Mouse (Mus musculus) left cerebral cortex, adult 18-20 months (tissue): Measurements from ENCODE around the gene Dact2. TPM values are rescaled to one million over a fixed set of nuclear protein-coding genes. Genes with fewer than 3 reads are reported as not detected.
A peak's percentile ranks its signal among the peaks of the same experiment; 100 is the strongest.

Source experiments
- DNase-seq, 2 experiments: peaks; one replicate each; pipeline ENCODE4 v3.0.0; 2021 to 2022; ENCODE audit warnings: low spot score in 2 of 2, mixed read lengths in 1 of 2
- total RNA-seq, 2 experiments: library from RNA; stranded (reverse); gene quantifications; 2 replicates each; pipeline ENCODE4 v1.2.3; 2021

Gene Dact2
- total RNA-seq, 2 experiments from 2014 or later, result 68.0 to 88.0 TPM

DNA sequence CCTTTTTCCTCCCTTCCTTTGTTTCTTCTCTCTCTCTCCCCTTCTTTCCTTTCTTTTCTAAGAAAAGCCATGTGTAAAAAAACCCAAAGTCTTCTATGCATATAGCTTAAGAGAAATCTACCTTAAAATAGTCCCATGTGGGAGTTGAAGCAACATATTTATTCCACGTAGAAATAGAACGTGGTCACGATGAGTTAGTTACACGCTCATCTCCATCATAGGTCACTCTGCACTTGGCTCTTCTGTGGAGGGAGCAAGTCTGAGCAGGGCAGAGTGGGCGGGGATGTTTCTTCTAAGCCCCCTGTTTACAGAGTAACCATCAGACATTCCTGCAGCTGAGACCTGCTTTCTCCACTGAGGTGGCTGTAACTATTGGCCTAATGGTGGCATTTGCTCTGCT, 27.1 kb downstream of the Dact2 start:
- no peak for DNase-seq

DNA sequence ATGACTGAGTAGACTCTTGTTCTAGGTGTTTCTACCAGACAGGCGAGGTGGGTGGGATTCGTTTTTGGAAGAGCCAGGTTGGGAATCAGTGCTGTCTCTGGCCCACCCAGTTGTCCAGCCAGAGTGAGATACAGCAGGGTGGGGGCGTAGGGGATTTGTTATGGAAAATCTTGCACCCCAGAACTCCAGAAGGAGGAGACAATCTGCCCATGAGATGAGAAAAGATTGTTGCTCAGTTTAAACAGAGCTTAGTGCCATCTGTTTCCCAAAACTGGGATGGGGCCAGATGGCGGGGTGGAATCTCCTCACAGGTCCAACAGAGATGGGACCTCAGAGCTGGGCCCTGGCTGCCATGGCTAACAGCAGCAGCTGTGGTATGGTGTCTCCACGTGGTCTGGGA, 28.4 kb downstream of the Dact2 start:
- DNase-seq, result peak; percentile 81 to 85

DNA sequence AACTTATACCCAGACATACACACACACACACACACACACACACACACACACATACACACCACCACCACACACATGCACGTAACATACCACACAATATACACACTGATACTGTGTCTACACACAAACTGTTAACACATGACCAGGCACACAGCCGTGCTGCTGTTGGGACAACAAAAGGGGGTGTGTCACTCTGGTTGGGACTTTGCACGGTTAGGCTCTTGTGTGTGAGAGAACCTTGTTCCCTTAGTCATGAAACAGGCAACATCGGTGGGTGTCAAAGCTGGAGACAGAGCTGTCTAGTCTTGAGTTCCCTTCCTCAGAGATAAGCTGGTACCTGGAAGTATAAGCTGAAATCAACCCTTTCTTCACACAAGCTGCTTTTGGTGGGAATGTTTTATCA, 29.1 kb downstream of the Dact2 start:
- DNase-seq, result no peak

DNA sequence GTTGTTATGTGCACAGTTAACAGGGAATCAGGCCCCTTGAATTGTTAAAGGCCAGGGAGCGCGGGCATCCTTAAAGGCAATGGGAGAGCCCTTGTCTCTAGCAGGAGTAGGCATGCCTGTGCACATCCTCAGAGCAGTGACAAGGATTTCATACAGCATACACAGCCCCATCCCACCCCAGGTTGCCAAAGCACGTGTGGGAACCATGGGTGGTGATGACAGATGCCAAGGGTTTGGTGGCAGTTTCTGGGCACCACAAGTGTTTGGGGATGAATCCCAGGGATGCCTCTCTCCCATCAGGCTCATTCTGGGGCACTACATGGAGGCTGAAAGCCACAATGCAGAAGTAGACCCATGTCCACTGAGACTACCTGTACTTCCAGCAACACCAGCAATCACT, 29.7 kb downstream of the Dact2 start:
- no peak for DNase-seq

DNA sequence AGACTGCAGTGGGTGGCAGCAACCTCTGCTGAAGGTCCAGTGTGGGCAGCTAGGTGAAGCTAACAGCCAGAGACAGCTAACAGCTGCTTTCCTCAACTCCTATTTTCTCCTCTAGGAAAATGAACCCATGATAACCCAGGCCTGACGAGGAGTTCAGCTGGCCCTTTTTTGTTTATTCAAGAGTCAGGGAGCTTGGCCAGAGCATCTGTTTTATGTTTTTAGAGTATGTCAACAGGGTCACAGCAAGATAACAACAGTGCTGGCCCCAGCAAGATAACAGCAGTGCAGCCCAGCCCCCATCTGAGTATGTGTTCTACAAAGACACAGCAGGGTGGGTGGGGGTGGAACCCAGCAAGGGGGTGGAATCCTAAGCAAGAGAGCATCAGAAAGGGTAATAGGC, 30.6 kb downstream of the Dact2 start:
- DNase-seq, result no peak

DNA sequence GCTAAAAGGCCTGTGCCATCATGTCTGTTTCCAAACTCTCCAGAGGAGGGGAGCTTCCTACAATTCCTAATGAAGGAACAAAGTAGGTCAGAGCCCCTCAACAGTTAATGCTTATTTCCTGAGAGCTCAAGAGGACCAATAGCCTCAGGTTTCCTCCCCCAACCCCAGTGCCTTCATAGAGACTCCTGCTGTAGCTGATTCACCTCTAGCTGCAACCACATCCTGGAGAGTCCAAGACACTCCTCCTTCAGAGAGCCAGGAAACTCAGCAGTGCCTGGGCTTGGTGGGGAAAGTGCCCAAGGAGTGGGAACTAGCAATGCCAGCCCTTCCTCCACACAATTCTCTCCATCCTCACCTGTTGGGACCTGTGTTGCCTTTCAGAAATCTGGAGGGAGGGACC, 31.4 kb downstream of the Dact2 start:
- DNase-seq, result no peak

DNA sequence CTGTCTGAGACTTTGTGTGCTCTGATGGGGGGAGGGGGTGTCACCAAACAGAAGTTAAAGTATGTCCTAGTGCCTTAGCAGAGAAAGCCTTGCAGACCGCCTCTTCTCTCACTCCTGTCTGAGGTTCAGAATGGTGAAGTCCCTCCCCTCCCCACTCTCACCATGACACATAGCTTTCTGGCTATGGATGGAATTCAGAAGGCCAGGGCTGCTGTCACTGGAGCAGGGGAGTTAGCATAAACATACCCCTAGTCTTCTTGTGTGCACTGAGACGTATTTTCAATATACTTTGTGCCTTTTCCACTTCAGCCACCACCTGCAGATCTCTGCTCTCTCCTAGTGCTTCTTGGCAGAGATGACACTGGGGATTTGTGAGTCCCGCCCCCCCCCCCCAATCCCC, 31.9 kb downstream of the Dact2 start:
- no peak for DNase-seq

DNA sequence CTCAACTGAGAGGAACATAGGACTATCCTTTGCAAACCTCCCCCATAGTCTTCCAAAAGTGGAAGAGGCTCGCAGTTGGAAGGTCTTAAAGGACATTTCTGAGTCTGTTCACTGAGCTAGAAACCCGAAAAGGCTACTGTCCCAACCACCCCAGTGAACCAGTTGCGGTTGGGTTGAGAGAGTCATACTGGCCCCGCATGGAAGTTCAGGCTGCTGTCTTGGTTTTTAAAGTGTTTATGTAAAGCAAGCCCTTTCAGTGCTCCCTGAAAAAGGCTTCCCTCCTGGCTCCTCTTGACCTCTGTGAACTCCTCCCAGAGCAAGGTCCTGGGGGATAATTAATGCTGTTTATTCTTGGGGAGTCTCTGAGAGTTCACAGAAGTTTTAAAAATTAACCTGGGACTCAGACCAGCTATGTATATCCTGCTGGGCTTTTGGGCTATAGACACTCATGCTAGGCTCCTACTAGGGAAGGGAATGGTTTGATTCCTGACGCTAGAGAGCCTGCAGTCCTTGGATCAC, 33.1 kb downstream of the Dact2 start:
- no peak for DNase-seq

DNA sequence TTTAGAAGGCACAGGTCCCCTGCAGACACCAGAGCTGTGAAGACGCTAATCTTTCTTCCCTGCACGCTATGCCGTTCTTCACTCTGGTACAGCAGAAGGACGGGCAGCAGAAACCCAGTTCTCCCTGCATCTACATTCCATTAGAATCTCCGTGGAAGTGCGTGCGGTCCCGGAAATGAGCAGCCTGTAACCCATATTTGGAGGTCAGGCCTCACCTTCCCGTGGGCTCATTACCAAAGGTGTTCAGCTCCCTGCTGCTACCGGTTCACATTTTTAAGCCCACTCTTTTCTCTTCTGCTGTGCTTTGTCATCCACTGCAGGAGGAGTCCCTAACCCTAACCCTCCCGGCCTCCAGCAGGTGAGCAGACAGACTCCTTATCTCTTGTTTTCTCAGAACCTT, 34.7 kb downstream of the Dact2 start:
- DNase-seq, result no peak

DNA sequence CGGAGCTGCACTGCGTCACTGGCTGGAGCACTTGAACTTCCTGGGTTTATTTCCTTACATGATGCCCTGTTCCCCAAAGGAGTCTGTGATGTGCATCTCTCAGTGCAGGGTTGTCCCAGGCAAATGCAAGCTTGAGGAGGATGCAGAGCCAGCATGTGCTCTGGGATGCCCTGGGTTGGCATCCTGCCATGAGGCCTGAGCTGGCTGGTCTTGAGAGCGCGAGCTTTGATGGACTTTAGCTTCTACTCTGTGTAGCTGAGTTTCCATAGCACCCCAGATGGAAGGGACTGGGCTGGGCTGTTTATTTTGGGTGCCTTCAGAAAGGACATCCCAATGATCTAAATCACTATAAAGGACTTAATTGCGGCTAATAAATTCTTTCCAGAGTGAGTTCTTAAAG, 36.5 kb downstream of the Dact2 start:
- DNase-seq, result no peak

DNA sequence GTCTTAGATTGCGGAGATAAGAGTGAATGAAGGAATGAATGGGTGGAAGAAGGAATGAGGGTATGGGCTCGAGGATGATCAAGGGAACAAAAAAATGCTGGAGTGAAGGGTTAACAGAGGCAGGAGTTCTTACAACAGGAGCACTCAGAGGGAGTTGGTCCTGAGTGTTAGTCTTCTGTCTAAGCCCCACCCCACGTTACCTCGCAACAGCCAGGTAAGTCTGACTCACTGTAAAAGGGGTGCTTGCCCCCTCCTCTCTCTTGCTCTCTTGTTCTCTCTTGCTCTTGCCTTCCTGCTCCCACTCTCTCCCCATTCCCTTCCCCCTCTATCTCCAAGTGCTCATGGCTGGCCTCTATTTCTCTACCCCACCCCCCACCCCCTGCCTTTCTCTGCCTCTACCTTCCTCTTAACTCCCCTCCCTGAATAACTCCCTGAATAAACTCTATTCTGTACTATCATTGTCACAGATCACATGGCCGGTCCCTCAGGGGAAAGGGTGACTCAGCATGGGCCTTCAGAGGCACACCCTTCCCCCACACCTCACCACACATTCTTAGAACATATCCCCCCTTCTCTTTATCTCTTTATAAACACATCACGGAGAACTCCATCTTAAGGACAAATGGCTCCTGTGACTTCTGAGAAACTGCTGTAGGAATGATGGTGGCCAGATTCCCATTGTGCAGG, 37.2 kb downstream of the Dact2 start:
- no peak for DNase-seq

DNA sequence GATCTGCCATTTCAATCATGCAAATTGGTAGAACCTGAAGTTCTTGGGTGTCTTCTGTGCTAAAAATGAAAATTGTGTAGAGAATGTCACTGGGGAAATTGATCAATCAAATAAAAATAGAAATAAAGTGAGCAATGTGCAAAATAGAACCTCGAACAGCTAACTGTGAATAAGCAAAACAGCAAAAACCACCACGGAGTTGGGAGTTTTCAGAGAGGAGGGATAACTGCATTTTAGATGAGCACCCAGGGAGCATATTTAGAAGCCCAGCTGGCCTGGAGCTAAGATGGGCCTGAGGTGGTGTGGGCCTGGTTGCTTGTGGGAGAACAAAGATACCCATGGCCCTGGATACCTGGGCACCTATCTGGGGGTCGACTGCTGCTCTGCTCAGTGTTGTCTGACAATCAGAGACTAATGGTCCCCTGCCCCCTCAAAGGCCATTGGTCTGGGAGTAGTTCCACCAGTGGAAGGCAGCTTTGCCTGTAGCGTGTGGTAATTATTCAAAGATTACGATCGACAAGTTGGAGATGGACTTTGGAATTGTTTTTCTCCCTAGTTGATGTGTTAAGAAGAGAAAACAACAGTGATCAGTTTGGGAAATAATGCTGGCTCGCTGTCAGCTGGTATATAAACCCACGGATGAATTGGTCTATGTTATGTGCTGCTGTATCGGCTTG, 38.0 kb downstream of the Dact2 start:
- DNase-seq, result no peak

DNA sequence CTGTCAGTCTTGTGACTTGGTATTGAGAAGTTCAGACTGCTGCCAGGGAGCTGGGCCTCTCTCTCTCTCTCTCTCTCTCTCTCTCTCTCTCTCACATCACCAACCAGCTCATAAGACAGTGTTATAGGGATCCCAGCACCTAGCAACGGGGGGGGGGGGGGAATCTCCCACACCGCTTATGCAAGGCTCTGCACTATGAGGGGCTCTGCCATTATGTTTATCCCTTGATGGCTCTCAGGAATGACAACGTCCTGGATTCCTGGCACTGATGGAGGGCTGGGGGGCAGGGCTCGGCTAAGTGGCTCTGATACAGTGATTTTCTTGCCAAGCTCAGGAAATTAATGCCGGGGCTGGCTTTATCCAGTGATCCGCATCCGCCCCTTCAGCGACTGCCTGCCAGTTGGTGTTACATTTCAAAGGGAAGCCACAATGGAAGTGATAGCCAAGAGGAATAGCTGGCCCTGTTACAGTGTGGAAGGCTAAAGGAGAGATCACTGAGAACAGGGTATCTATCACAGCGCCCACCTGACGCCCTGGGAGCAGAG, 38.7 kb downstream of the Dact2 start:
- DNase-seq, result peak; percentile 39 to 68

DNA sequence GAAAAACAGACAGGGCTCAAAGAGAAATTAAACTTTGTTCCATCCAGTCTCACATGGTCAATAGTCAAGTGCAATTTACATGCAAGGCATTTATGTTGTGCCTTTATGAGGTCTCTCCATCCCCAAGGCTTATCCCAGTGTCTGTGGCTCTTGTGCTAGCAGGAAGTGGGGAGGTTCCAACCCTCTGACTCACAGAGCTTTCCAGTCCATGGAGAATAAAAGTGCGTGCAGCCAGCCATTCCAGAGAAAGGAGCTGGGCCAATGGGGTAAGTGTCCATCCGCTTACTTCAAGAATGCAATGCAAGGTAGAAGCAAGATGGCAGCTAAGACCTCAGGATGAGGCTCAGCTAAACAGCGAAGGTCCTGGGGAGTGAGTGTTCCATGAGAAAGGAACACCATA, 43.3 kb downstream of the Dact2 start:
- DNase-seq, result no peak

DNA sequence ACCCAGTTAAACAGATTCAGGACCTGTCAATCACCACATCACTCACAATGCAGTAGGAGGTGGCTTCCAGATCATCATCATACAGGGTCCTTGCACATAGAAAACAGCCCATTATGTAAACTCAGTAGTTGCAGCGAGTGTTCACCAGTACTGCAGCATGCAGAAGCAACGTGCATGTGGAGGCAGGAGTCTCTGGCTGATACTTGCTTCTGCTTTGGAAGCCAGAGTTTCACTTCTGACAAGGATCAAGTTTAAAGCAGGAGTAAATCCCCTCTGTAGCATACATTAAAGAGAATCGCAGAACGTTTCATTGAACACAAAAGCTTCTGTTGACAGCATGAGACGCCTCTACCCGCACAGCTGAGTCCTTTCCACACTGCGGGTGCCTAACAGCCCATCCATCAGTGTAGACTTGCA, 46.3 kb downstream of the Dact2 start:
- no peak for DNase-seq

Other genes starting within 250 kb of the Dact2 start
- not detected for gene Gm7356, start 200.6 kb downstream of the Dact2 start, total RNA-seq
- not detected for gene Gm7358, start 144.8 kb downstream of the Dact2 start, total RNA-seq
- gene Smoc2, start 75.2 kb upstream of the Dact2 start, total RNA-seq, result 10 to 100 TPM; 15.6 to 18.3 TPM